Mouse (Mus musculus): ENCODE measurements around the gene Ttll3.

DNA sequence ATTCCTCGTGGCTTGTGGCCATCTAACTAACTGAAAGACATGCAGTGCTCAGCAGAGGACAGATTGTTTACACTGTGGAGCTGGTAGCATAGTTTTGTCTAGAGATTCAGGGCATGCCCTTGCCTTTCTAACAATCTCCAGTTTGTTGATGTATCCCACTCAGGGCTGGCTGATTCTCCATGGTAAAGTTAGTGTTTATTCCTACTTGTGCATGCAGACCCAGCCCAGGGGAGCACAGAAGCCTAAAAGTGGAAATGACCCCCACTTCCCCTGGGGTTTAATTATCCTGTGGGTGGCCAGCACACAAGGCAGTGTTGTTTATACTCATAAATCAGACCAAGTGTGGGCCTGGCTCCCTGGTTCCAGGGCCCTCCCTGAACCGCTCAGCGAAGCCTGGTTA lies 3.0 kb upstream of the Ttll3 start:
- TF ChIP-seq CTCF (IDR thresholded peaks at IDR 0.05; ENCODE audit: extremely low read depth, insufficient read length, insufficient replicate concordance, low read depth, low read length) (no peak), POLR2A (IDR thresholded peaks at IDR 0.05; ENCODE audit: low read depth, low read length) (no peak)
